Mouse (Mus musculus) C2C12 (cell line): ENCODE measurements around the gene Frmd5. TPM values are rescaled to one million over a fixed set of nuclear protein-coding genes. Genes with fewer than 3 reads are reported as not detected.

Source experiments
- H3K27me3 ChIP-seq: one replicate; pipeline ENCODE4 v1.6.1; 2011; ENCODE audit not compliant: control insufficient read depth, insufficient read depth, insufficient read length
- H3K36me3 ChIP-seq: one replicate; pipeline ENCODE4 v1.6.1; 2011; ENCODE audit not compliant: control insufficient read depth, insufficient read depth
- H3K4me3 ChIP-seq: one replicate; pipeline ENCODE4 v1.5.1; 2011; ENCODE audit warnings: mild to moderate bottlenecking, control low read depth; ENCODE audit not compliant: poor library complexity, insufficient read depth, severe bottlenecking
- H3K79me2 ChIP-seq: one replicate; pipeline ENCODE4 v1.6.1; 2011; ENCODE audit not compliant: control insufficient read depth, insufficient read depth
- H3K79me3 ChIP-seq: one replicate; pipeline ENCODE4 v1.6.1; 2011; ENCODE audit warnings: low read depth, control low read depth
- H3ac ChIP-seq: one replicate; pipeline ENCODE3; 2011; ENCODE audit warnings: low read depth; ENCODE audit not compliant: control insufficient read depth, insufficient read length
- CEBPB ChIP-seq: IDR thresholded peaks from one replicate; pipeline ENCODE4 v1.6.1; 2011; ENCODE audit warnings: low read depth, mild to moderate bottlenecking, control low read depth, moderate library complexity
- CTCF ChIP-seq: IDR thresholded peaks from one replicate; pipeline ENCODE4 v1.5.1; 2011; ENCODE audit not compliant: control insufficient read depth, insufficient read depth, insufficient read length
- FOSL1 ChIP-seq: IDR thresholded peaks from one replicate; pipeline ENCODE4 v1.8.0; 2011; ENCODE audit warnings: mild to moderate bottlenecking, low read length; ENCODE audit not compliant: poor library complexity, insufficient read depth, severe bottlenecking
- MAX ChIP-seq: IDR thresholded peaks from one replicate; pipeline ENCODE4 v1.6.1; 2011; ENCODE audit warnings: mild to moderate bottlenecking, control low read depth
- MYOD1 ChIP-seq: IDR thresholded peaks from one replicate; pipeline ENCODE4 v1.6.1; 2011; ENCODE audit warnings: low read depth; ENCODE audit not compliant: control insufficient read depth, insufficient read length
- MYOG ChIP-seq: IDR thresholded peaks from one replicate; pipeline ENCODE4 v1.6.1; 2011; ENCODE audit not compliant: control insufficient read depth, insufficient read length; ENCODE audit errors: extremely low read depth
- USF1 ChIP-seq: IDR thresholded peaks from one replicate; pipeline ENCODE4 v1.6.1; 2011; ENCODE audit warnings: low read depth, mild to moderate bottlenecking, control low read depth, moderate library complexity
- polyA plus RNA-seq: library from polyadenylated mRNA; unstranded; fragments of >200 nt; fragmentation: generic; extraction: Trizol; gene quantifications from one replicate; pipeline ENCODE4 v1.2.1, GENCODE M21; 2012; ENCODE audit warnings: missing spikeins

The Frmd5 gene
- polyA plus RNA-seq, 1 experiment: 0.51 TPM

- Histone ChIP-seq H3K36me3 (no peaks in the 10 kb centered on the region), H3K79me3 (no peaks in the 10 kb centered on the region), H3ac (no peak overlapping the region), H3K27me3 (no peaks in the 10 kb centered on the region), H3K4me3 (no peak overlapping the region), H3K79me2 (no peaks in the 10 kb centered on the region)
- TF ChIP-seq CTCF: no peak
- no peak for TF ChIP-seq CEBPB
- TF ChIP-seq MAX: no peak
- TF ChIP-seq MYOG: no peak
- TF ChIP-seq USF1: no peak
- no peak for TF ChIP-seq FOSL1
- no peak for TF ChIP-seq MYOD1
Measured at GRCm38 (mm10) chr2:121655966-121656365, 150.9 kb downstream of the Frmd5 start.

- Histone ChIP-seq H3K36me3 (no peaks in the 10 kb centered on the region), H3K79me3 (no peaks in the 10 kb centered on the region), H3ac (no peak overlapping the region), H3K79me2 (no peaks in the 10 kb centered on the region), H3K4me3 (no peak overlapping the region), H3K27me3 (no peaks in the 10 kb centered on the region)
- TF ChIP-seq USF1 (no peak), MYOG (no peak), CEBPB (no peak), MAX (no peak), MYOD1 (no peak), FOSL1 (no peak), CTCF (no peak)
Measured at GRCm38 (mm10) chr2:121655106-121655505, 151.8 kb downstream of the Frmd5 start.

- no peaks in the 10 kb centered on the region for H3K79me3 ChIP-seq
- H3K79me2 ChIP-seq: no peaks in the 10 kb centered on the region
- H3K36me3 ChIP-seq: no peaks in the 10 kb centered on the region
- H3K4me3 ChIP-seq: no peak overlapping the region
- no peak for TF ChIP-seq USF1
- TF ChIP-seq CEBPB: no peak
- no peak for TF ChIP-seq MAX
- TF ChIP-seq CTCF: no peak
- no peak for TF ChIP-seq FOSL1
- no peak for TF ChIP-seq MYOG
- no peak for TF ChIP-seq MYOD1
- no peaks in the 10 kb centered on the region for H3K27me3 ChIP-seq
- H3ac ChIP-seq: no peak overlapping the region
Measured at GRCm38 (mm10) chr2:121646528-121646927, 160.4 kb downstream of the Frmd5 start.

DNA sequence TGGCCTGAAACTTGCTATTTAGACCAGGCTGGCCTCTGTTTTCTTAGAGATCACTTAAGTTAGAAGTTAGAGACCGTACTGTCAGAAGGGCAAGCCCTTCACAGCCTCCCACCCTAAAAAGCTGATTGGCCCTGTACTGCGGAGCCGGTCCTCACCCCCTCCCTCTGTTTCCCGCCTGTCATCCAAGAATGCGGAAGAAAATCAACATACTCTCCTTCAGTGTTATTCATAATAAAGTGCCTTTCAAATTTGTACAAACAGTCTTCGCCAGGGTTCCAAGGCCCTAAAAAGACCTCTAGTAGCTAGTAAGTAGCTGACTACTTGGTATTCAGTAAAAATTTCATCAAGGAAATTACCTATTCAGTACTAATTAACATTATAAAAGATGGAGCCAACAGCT is 164.0 kb downstream of the Frmd5 start:
- TF ChIP-seq CTCF (no peak), USF1 (no peak), FOSL1 (no peak), MYOG (no peak), CEBPB (no peak), MAX (no peak), MYOD1 (no peak)
- Histone ChIP-seq H3K4me3 (no peak overlapping the region), H3K36me3 (no peaks in the 10 kb centered on the region), H3ac (no peak overlapping the region), H3K27me3 (no peaks in the 10 kb centered on the region), H3K79me3 (no peaks in the 10 kb centered on the region), H3K79me2 (no peaks in the 10 kb centered on the region)

DNA sequence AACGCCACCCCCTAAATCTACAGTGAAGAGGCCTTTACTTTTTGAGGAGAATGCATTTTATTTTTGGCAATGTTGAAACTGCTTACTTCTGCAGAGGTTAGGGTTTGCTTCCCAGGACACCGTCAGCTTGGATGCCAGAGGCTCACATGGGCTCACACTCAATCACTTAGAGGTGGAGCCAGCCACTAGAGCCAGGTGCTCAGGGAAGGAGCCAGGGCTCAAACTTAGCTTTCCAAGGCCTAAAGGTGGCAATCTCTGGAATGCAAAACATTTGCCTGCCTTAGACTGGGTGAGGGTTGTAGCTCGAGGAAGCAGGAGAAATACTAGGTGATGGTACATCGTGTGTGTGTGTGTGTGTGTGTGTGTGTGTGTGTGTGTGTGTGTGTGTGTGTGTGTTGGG is 174.8 kb downstream of the Frmd5 start:
- no peak overlapping the region for H3ac ChIP-seq
- H3K79me3 ChIP-seq: no peaks in the 10 kb centered on the region
- TF ChIP-seq MYOG: no peak
- no peak for TF ChIP-seq MAX
- no peak for TF ChIP-seq USF1
- TF ChIP-seq CEBPB: no peak
- no peak for TF ChIP-seq FOSL1
- TF ChIP-seq CTCF: no peak
- no peak for TF ChIP-seq MYOD1
- H3K36me3 ChIP-seq: no peaks in the 10 kb centered on the region
- H3K27me3 ChIP-seq: no peaks in the 10 kb centered on the region
- H3K4me3 ChIP-seq: no peak overlapping the region
- H3K79me2 ChIP-seq: no peaks in the 10 kb centered on the region

GRCm38 (mm10) chr2:121630286-121630685 is 176.6 kb downstream of the Frmd5 start:
- H3K79me3 ChIP-seq: no peaks in the 10 kb centered on the region
- H3K79me2 ChIP-seq: no peaks in the 10 kb centered on the region
- no peak for TF ChIP-seq MYOG
- no peak for TF ChIP-seq CEBPB
- TF ChIP-seq MAX: no peak
- no peak for TF ChIP-seq CTCF
- no peak for TF ChIP-seq FOSL1
- no peak for TF ChIP-seq MYOD1
- no peak for TF ChIP-seq USF1
- no peak overlapping the region for H3K4me3 ChIP-seq
- H3ac ChIP-seq: no peak overlapping the region
- H3K36me3 ChIP-seq: no peaks in the 10 kb centered on the region
- no peaks in the 10 kb centered on the region for H3K27me3 ChIP-seq
